Mouse (Mus musculus) kidney, adult 10 weeks (tissue): ENCODE results near the gene Macrod2. TPM values are rescaled to one million over a fixed set of nuclear protein-coding genes. Genes with fewer than 3 reads are reported as not detected.

ENCODE experiments used
- polyA plus RNA-seq: library from polyadenylated mRNA; stranded (reverse); fragments of 350-450 nt; fragmentation: Illumina TruSeq; extraction: RNeasy Lipid Tissue Mini Kit (QIAGEN cat#74804); gene quantifications from one replicate; pipeline ENCODE4 v1.2.3, GENCODE M21; 2014; ENCODE audit warnings: low read depth, low replicate concordance

The Macrod2 gene
- 141 TPM for polyA plus RNA-seq

DNA sequence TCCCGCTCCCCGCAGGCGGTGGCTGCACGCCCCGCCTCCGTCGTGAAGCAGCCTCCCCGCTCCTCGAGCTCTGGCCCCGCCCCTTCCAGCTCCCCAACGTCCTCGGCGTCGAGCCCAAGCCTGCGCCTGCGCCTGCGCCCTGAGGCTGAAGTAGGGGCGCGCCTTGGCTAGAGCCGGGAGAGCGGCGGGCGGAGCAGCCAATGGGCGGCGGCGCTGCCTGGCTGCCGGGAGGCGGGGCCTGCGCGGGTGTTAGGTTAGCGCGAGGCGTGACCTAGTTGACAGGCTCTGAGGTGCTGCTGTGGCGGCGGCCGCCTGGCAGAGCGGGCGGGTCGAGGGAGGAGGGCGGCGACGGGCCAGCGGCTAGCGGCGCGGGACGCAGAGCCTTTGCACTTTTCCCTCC lies at the start of gene Macrod2:
Macrod2 (plus strand) TSS at position 131 of the 400 bp plus-strand sequence.

GRCm38 (mm10) chr2:140389525-140389924 lies 5.6 kb upstream of the Macrod2 start, which contains the start of gene Sel1l2:
Gene Sel1l2 (minus strand): TSS chr2:140389706.

GRCm38 (mm10) chr2:140670963-140671702 lies 276.0 kb downstream of the Macrod2 start, which contains the start of gene Flrt3:
Gene Flrt3 (minus strand): TSS chr2:140671469.

Other genes starting within 250 kb of the Macrod2 start
- gene Gm17374, start 243.3 kb upstream of the Macrod2 start, polyA plus RNA-seq, result not detected
- gene Esf1, start 224.7 kb upstream of the Macrod2 start, polyA plus RNA-seq, result 48.9 TPM
- gene Ndufaf5, start 224.7 kb upstream of the Macrod2 start, polyA plus RNA-seq, result 45.7 TPM
- gene Sel1l2, start 5.6 kb upstream of the Macrod2 start, polyA plus RNA-seq, result not detected